Mouse (Mus musculus) cerebellum, adult 2 months (tissue): Measurements from ENCODE around the gene Inpp5b.

ENCODE experiments used
- CTCF ChIP-seq: fragments of 200-500 bp; IDR thresholded peaks from 2 replicates; pipeline ENCODE4 v1.5.1; 2011; ENCODE audit warnings: low read depth, mild to moderate bottlenecking, control low read depth, low read length, moderate library complexity, borderline replicate concordance; ENCODE audit not compliant: insufficient read depth
- POLR2A ChIP-seq: fragments of 200-500 bp; IDR thresholded peaks from 2 replicates; pipeline ENCODE4 v1.6.1; 2011; ENCODE audit warnings: low read length, control low read depth, borderline replicate concordance; ENCODE audit not compliant: insufficient read depth

DNA sequence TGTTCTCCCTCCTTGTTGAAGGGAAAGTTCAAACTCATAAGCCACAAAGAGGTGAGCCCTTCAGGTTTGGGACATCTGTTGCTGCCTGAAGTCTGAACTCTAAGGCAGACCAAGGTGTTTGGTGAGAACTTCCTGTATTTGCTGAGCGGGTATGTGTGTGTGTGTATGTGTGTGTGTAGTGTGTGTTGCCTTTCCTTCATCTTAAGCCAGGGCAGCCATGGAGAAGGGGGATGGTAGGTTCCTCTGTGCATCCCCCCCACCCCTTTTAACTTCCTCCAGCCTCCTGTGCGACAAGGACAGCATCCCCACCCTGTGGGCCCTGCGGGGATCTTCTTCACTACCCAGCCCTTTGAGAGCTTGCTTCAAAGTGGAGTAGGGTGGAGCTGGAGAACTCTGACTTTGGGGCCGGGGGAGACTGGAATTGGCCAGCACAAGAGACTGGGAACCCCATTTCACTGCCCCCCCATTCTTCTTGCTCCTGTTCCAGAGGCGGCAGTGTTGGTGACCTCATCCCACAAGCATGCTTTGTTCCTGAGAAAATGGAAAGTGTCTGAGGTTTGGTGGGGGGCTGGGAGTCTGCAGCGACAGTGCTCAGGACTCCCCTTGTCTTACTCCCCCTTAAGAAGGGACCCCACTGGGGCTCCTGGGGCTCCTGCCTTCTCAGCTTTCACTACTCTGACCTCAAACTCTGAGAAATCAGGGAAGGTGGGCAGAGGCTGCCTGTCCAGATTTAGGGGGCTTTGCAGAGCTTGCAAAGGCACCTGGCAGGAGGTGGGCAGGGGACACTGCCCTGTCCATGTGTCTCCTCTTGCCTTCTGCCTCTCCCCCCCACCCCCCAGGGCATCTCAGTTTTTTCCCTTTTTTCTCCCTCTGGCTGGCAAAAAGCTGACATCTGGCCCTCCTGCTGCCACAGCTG, 37.5 kb upstream of the Inpp5b start:
- TF ChIP-seq CTCF, result no peak
- no peak for TF ChIP-seq POLR2A
